15 mouse cellular contexts compared by ENCODE assay signal in the genomic region with DNA sequence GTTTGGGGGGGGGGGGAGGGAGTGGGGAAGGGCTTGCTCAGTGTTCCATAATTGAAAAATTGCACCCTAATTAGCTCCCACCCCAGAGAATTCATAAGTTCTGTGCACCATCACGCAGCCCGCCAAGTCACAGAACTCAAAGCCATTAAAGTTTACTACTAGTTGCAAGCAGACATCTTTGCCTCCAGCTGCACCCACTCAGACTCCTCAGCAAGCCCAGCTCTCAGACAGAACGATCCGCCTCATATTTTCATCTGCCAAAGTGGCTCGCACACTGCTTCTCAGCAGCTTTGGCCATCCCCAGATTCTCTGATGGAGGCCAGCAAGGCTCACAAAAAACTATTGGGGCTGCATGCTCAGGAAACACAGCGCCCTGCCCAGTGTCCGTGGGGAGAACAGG.
DNase-seq lines count a peak whose midpoint lies in the region; ATAC-seq and TF ChIP-seq lines count a peak whose summit lies in the region.
"Had no signal": no experiment of that assay in that cellular context is flagged by ENCODE, and none has a peak within 500 bp of the region (broad histone marks: within the 10 kb centered on the region; RNA-seq: fewer than 3 reads in every experiment).

No protein-coding gene starts in this region.

- no peak overlapping the region for H3K9ac ChIP-seq in heart, adult 2 months (ENCODE audit: low read depth, low read length)
- no peak overlapping the region for H3K9ac ChIP-seq in heart, embryonic 11.5 days (ENCODE audit: low read depth, low read length)
- H3K9ac ChIP-seq in lung, postnatal 0 days (replicated peaks; ENCODE audit: low read depth) = no peak overlapping the region
- no peak overlapping the region for H3K9ac ChIP-seq in midbrain, postnatal 0 days (replicated peaks; ENCODE audit: low read length, poor library complexity, severe bottlenecking)
- H3K9ac ChIP-seq: hindbrain, embryonic 13.5 days had no signal

- no peak for TF ChIP-seq CTCF in heart, adult 2 months (IDR thresholded peaks at IDR 0.05)
- no peak for TF ChIP-seq CTCF in lung, postnatal 0 days (IDR thresholded peaks at IDR 0.05)
- no peak for TF ChIP-seq CTCF in midbrain, postnatal 0 days (IDR thresholded peaks at IDR 0.05)

- ATAC-seq in heart, embryonic 11.5 days (replicated peaks; ENCODE audit: insufficient number of reproducible peaks, low FRiP score, low TSS enrichment) = no peak
- no peak for ATAC-seq in lung, postnatal 0 days
- no peak for ATAC-seq in midbrain, postnatal 0 days (ENCODE audit: low FRiP score)

- no peak for TF ChIP-seq EP300 in heart, adult 2 months (IDR thresholded peaks at IDR 0.05; ENCODE audit: insufficient read depth, low read depth, low read length)
- no peak for TF ChIP-seq EP300 in lung, postnatal 0 days (IDR thresholded peaks at IDR 0.05)

- peak; percentile 53 to 71 for DNase-seq in heart, adult 2 months
- DNase-seq in lung, postnatal 14 days = peak; percentile 27
- DNase-seq in lung, postnatal 0 days (ENCODE audit: low spot score) = no peak
- peak; percentile 68 to 70 for DNase-seq in heart, postnatal 10 days
- peak; percentile 10 for DNase-seq in skeletal muscle tissue, adult 2 months (ENCODE audit: low read depth, low spot score)
- DNase-seq in midbrain, postnatal 0 days (ENCODE audit: low spot score) = no peak
- DNase-seq: adrenal gland, adult 2 months; cerebellum, adult 8-10 months; embryo, embryonic 11 days; liver; right cerebral cortex, postnatal 25 days had no signal

- H3K4me1 ChIP-seq in heart, adult 2 months (ENCODE audit: control insufficient read depth, insufficient read depth, low read length) = no peaks in the 10 kb centered on the region; the same call in 1 of the 2 replicates
- H3K4me1 ChIP-seq in heart, embryonic 11.5 days (ENCODE audit: control insufficient read depth, insufficient read depth, low read length) = no peaks in the 10 kb centered on the region
- H3K4me1 ChIP-seq in lung, postnatal 0 days (ENCODE audit: insufficient read depth, low read depth, low read length) = no peaks in the 10 kb centered on the region
- no peaks in the 10 kb centered on the region for H3K4me1 ChIP-seq in midbrain, postnatal 0 days (ENCODE audit: insufficient read depth, low read length)

- H3K36me3 ChIP-seq in heart, adult 2 months (ENCODE audit: control insufficient read depth, insufficient read depth, low read length) = no peaks in the 10 kb centered on the region
- no peaks in the 10 kb centered on the region for H3K36me3 ChIP-seq in heart, embryonic 11.5 days (ENCODE audit: control insufficient read depth, insufficient read depth, low read length)
- no peaks in the 10 kb centered on the region for H3K36me3 ChIP-seq in lung, postnatal 0 days (ENCODE audit: insufficient read depth, low read length)
- H3K36me3 ChIP-seq in midbrain, postnatal 0 days (ENCODE audit: insufficient read depth, low read length) = no peaks in the 10 kb centered on the region
- H3K36me3 ChIP-seq: hindbrain, embryonic 13.5 days had no signal

- TF ChIP-seq POLR2A in heart, adult 2 months (IDR thresholded peaks at IDR 0.05; ENCODE audit: insufficient read depth, low read depth, low read length) = no peak

- H3K9me3 ChIP-seq in heart, embryonic 11.5 days (replicated peaks; ENCODE audit: control insufficient read depth, low read length) = no peaks in the 10 kb centered on the region
- no peaks in the 10 kb centered on the region for H3K9me3 ChIP-seq in lung, postnatal 0 days (ENCODE audit: low read length)
- no peaks in the 10 kb centered on the region for H3K9me3 ChIP-seq in midbrain, postnatal 0 days (ENCODE audit: low read length)
- H3K9me3 ChIP-seq: hindbrain, embryonic 13.5 days had no signal

- H3K4me2 ChIP-seq in heart, embryonic 11.5 days = no peak overlapping the region
- H3K4me2 ChIP-seq in lung, postnatal 0 days (replicated peaks; ENCODE audit: low read depth, low read length) = no peak overlapping the region
- H3K4me2 ChIP-seq in midbrain, postnatal 0 days (ENCODE audit: low read depth, low read length, poor library complexity, severe bottlenecking) = no peak overlapping the region
- H3K4me2 ChIP-seq: hindbrain, embryonic 13.5 days; midbrain, embryonic 11.5 days had no signal

- intact Hi-C loops in heart, adult 2 months (cut with DNase I) = loop anchor here (5.0 to 10.0 kb wide), 2 partner anchors 135 to 243 kb away; no protein-coding TSS in a partner anchor
- intact Hi-C loops in heart, postnatal 10 days (cut with DNase I) = no loop called here

- H3K27ac ChIP-seq in heart, adult 2 months = no peak overlapping the region
- H3K27ac ChIP-seq in heart, embryonic 11.5 days (ENCODE audit: low read depth, low read length) = no peak overlapping the region
- H3K27ac ChIP-seq in lung, postnatal 0 days (ENCODE audit: low read length) = no peak overlapping the region
- H3K27ac ChIP-seq in midbrain, postnatal 0 days (ENCODE audit: low read depth, low read length) = no peak overlapping the region
- H3K27ac ChIP-seq: hindbrain, embryonic 13.5 days had no signal

- H3K79me2 ChIP-seq in heart, adult 2 months (replicated peaks; ENCODE audit: control insufficient read depth, insufficient read depth, low read length) = no peaks in the 10 kb centered on the region

- no peak overlapping the region for H3K4me3 ChIP-seq in heart, adult 2 months
- H3K4me3 ChIP-seq in heart, embryonic 11.5 days (ENCODE audit: low read depth, low read length) = no peak overlapping the region
- no peak overlapping the region for H3K4me3 ChIP-seq in lung, postnatal 0 days (ENCODE audit: low read depth, low read length)
- H3K4me3 ChIP-seq in midbrain, postnatal 0 days (ENCODE audit: low read depth, low read length) = no peak overlapping the region
- H3K4me3 ChIP-seq: erythroblast, embryonic 14.5 days; hindbrain, embryonic 13.5 days had no signal

- 76% methylated on average over 7 of the region's 7 CpGs for WGBS in heart, adult 2 months
- WGBS in heart, embryonic 11.5 days (ENCODE audit: insufficient replicate concordance) = 80% methylated on average over 7 of the region's 7 CpGs
- WGBS in lung, postnatal 0 days = 68% methylated on average over 7 of the region's 7 CpGs
- 84% methylated on average over 7 of the region's 7 CpGs for WGBS in midbrain, postnatal 0 days

- H3K27me3 ChIP-seq in heart, adult 2 months (ENCODE audit: control insufficient read depth, insufficient read depth, low read length) = no peaks in the 10 kb centered on the region
- H3K27me3 ChIP-seq in heart, embryonic 11.5 days (ENCODE audit: control insufficient read depth, insufficient read depth, low read length) = peaks cover 11% of the 10 kb centered on the region; the same call in 1 of the 2 replicates
- H3K27me3 ChIP-seq in lung, postnatal 0 days (replicated peaks; ENCODE audit: insufficient read depth, low read length) = no peaks in the 10 kb centered on the region
- H3K27me3 ChIP-seq in midbrain, postnatal 0 days (ENCODE audit: insufficient read depth, low read length) = no peaks in the 10 kb centered on the region

Comparison
In these comparisons a context has a peak if more than half of its experiments do, and no peak if none do; other contexts are left out.
1. DNase-seq: peak in heart, adult 2 months (2 of 2), lung, postnatal 14 days (single experiment), heart, postnatal 10 days (2 of 2) and skeletal muscle tissue, adult 2 months (single experiment); none in lung, postnatal 0 days (single experiment) and midbrain, postnatal 0 days (single experiment).